Mouse (Mus musculus) adrenal gland (tissue): ENCODE measurements around the gene Tec.

ENCODE experiments used
- intact Hi-C: fragments of 180-260 bp; cut with DNase I; formaldehyde crosslinking; loops from one replicate; pipeline ENCODE4 v1.15.1; 2025

The Tec gene

GRCm38 (mm10) chr5:72893987-72894386 is 25.7 kb upstream of the Tec start:
- intact Hi-C loops = loop anchor here (5.0 to 10.0 kb wide), 2 partner anchors 68 to 491 kb away; no protein-coding TSS in a partner anchor

- intact Hi-C loops = loop anchor here (5.0 to 10.0 kb wide), 2 partner anchors 71 to 493 kb away; no protein-coding TSS in a partner anchor
These were observed 23.3 kb upstream of the Tec start for GRCm38 (mm10) chr5:72891534-72891933.

GRCm38 (mm10) chr5:72888260-72888659 is 20.0 kb upstream of the Tec start:
- intact Hi-C loops = no loop called here

- intact Hi-C loops = no loop called here
These were observed 18.4 kb upstream of the Tec start for GRCm38 (mm10) chr5:72886458-72887222.

GRCm38 (mm10) chr5:72883706-72884105 is 15.4 kb upstream of the Tec start:
- intact Hi-C loops = no loop called here

- intact Hi-C loops = no loop called here
These were observed 14.1 kb upstream of the Tec start for GRCm38 (mm10) chr5:72882412-72882765.

- intact Hi-C loops = no loop called here
These were observed 13.6 kb upstream of the Tec start for GRCm38 (mm10) chr5:72881748-72882411.

- intact Hi-C loops = no loop called here
These were observed 11.5 kb upstream of the Tec start for GRCm38 (mm10) chr5:72879736-72880135.

- intact Hi-C loops = no loop called here
These were observed 2.8 kb upstream of the Tec start for GRCm38 (mm10) chr5:72871114-72871513.

- intact Hi-C loops = no loop called here
These were observed 1.7 kb upstream of the Tec start for GRCm38 (mm10) chr5:72869779-72870608.

GRCm38 (mm10) chr5:72867036-72867672 is 1.1 kb downstream of the Tec start:
- intact Hi-C loops = no loop called here

GRCm38 (mm10) chr5:72866260-72866905 is 1.9 kb downstream of the Tec start:
- intact Hi-C loops = no loop called here

GRCm38 (mm10) chr5:72864654-72865178 is 3.6 kb downstream of the Tec start:
- intact Hi-C loops = no loop called here

- intact Hi-C loops = no loop called here
These were observed 5.1 kb downstream of the Tec start for GRCm38 (mm10) chr5:72863166-72863565.

- intact Hi-C loops = no loop called here
These were observed 6.4 kb downstream of the Tec start for GRCm38 (mm10) chr5:72861726-72862385.

- intact Hi-C loops = no loop called here
These were observed 7.4 kb downstream of the Tec start for GRCm38 (mm10) chr5:72860899-72861298.

GRCm38 (mm10) chr5:72858306-72858705 is 10.0 kb downstream of the Tec start:
- intact Hi-C loops = no loop called here

GRCm38 (mm10) chr5:72857756-72858155 is 10.5 kb downstream of the Tec start:
- intact Hi-C loops = no loop called here

- intact Hi-C loops = no loop called here
These were observed 11.9 kb downstream of the Tec start for GRCm38 (mm10) chr5:72856255-72856878.

- intact Hi-C loops = no loop called here
These were observed 12.6 kb downstream of the Tec start for GRCm38 (mm10) chr5:72855685-72856124.
